Mouse (Mus musculus) central nervous system, embryonic 14 days (tissue): ENCODE measurements around the gene Olfr726. TPM values are rescaled to one million over a fixed set of nuclear protein-coding genes. Genes with fewer than 3 reads are reported as not detected.

Source experiments
- polyA plus RNA-seq: library from polyadenylated mRNA; depleted of rRNA; stranded (reverse); fragments of >200 nt; gene quantifications from 2 replicates; pipeline ENCODE4 v1.2.3, GENCODE M21; 2012; rRNA removed

Olfr726 gene
- polyA plus RNA-seq, result not detected in 2 replicates

DNA sequence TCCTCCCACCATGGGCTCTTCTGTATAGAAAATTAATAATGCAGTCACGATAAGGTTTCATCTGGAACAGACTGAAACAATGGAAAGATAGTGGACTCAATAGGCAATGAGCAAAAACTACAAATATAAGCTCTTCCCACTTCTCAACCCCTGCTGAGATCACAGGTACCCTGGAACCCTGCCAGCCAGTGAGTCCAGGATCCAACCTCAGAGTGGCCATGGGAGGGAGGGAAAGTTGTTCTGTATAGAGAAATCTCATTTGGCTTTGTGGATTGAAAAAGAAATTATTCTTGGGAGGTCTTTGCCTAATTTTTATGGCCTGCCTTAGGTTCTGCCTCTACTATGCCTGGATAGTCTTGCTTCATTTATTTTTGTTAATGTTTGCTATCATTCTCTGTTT lies at the start of gene Olfr726:
Olfr726 (minus strand) TSS at position 101 of the 400 bp plus-strand sequence.

DNA sequence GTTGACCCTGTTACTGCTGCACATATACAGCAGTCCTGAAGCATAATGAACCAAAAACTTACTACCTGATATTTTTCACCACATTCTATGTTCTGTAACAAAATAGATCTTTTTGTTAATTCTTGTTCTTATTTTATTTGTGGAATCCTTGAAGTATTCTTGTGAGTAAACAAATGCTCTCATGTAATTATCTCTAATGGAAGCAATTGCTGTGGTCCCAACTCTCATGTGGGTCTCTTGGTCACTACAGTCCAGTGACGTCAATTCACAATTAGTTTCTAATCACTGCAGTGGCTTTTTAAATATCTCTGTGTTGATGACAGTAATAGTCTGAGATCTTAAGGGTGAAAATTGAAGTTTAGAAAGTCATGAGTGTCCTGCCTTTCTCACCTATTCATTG lies 32.1 kb upstream of the Olfr726 start, which contains the start of gene Olfr727:
Olfr727 (plus strand) TSS at position 301 of the 400 bp plus-strand sequence.

GRCm38 (mm10) chr14:50040275-50040674 lies 50.5 kb downstream of the Olfr726 start, which contains the start of gene Olfr725:
Gene Olfr725 (minus strand): TSS chr14:50040375.

Other genes with a start within 250 kb of the Olfr726 start
- gene Olfr722, start 189.0 kb downstream of the Olfr726 start, polyA plus RNA-seq, result not detected in 2 replicates
- gene Olfr723, start 159.2 kb downstream of the Olfr726 start, polyA plus RNA-seq, result not detected in 2 replicates
- gene Olfr724, start 127.7 kb downstream of the Olfr726 start, polyA plus RNA-seq, result not detected in 2 replicates
- gene Olfr725, start 50.6 kb downstream of the Olfr726 start, polyA plus RNA-seq, result not detected in 2 replicates
- gene Olfr727, start 32.2 kb upstream of the Olfr726 start, polyA plus RNA-seq, result not detected in 2 replicates
- gene Olfr728, start 51.7 kb upstream of the Olfr726 start, polyA plus RNA-seq, result not detected in 2 replicates
- not detected in 2 replicates for gene Olfr729, start 62.0 kb upstream of the Olfr726 start, polyA plus RNA-seq
- gene Olfr730, start 97.2 kb upstream of the Olfr726 start, polyA plus RNA-seq, result not detected in 2 replicates
- gene Olfr731, start 150.9 kb upstream of the Olfr726 start, polyA plus RNA-seq, result not detected in 2 replicates
- not detected in 2 replicates for gene Olfr732, start 193.3 kb upstream of the Olfr726 start, polyA plus RNA-seq
- not detected in 2 replicates for gene Olfr733, start 210.6 kb upstream of the Olfr726 start, polyA plus RNA-seq
- gene Olfr734, start 235.8 kb upstream of the Olfr726 start, polyA plus RNA-seq, result not detected in 2 replicates